Mouse (Mus musculus) forebrain, embryonic 15.5 days (tissue): ENCODE results near the gene Brca1. TPM values are rescaled to one million over a fixed set of nuclear protein-coding genes. Genes with fewer than 3 reads are reported as not detected.
"Not testable (repeated sequence)": the region's sequence is repeated elsewhere in the genome, so short reads cannot be mapped to it uniquely, and the experiment has no call there.

Experiments used
- ATAC-seq: fragments of 200-750 bp; cut with Nextera tagmentation; replicated peaks from 2 replicates; pipeline ENCODE4 v1.8.0; 2017; ENCODE audit warnings: mild to moderate bottlenecking, moderate TSS enrichment, moderate library complexity
- H3K27ac ChIP-seq: fragments of 300-500 bp; sonication (generic); replicated peaks from 2 replicates; pipeline ENCODE4 v1.5.1; 2015; ENCODE audit warnings: mild to moderate bottlenecking, inconsistent platforms
- H3K27me3 ChIP-seq: fragments of 300-500 bp; sonication (generic); 2 replicates; pipeline ENCODE4 v1.6.1; 2015; ENCODE audit warnings: inconsistent platforms
- H3K36me3 ChIP-seq: fragments of 300-500 bp; sonication (generic); 2 replicates; pipeline ENCODE4 v1.6.1; 2015; ENCODE audit warnings: mild to moderate bottlenecking, inconsistent platforms
- H3K4me1 ChIP-seq: fragments of 300-500 bp; sonication (generic); 2 replicates; pipeline ENCODE4 v1.6.1; 2015; ENCODE audit warnings: inconsistent platforms
- H3K4me2 ChIP-seq: fragments of 300-500 bp; sonication (generic); replicated peaks from 2 replicates; pipeline ENCODE4 v1.6.1; 2015; ENCODE audit warnings: mild to moderate bottlenecking, inconsistent platforms
- H3K4me3 ChIP-seq: fragments of 300-500 bp; sonication (generic); 2 replicates; pipeline ENCODE4 v1.5.1; 2015; ENCODE audit warnings: mild to moderate bottlenecking, inconsistent platforms
- H3K9ac ChIP-seq: fragments of 300-500 bp; sonication (generic); replicated peaks from 2 replicates; pipeline ENCODE4 v1.6.1; 2015; ENCODE audit warnings: mild to moderate bottlenecking, inconsistent platforms
- H3K9me3 ChIP-seq: fragments of 300-500 bp; sonication (generic); 2 replicates; pipeline ENCODE4 v1.6.1; 2016; ENCODE audit warnings: inconsistent platforms
- WGBS: fragments of 180-500 bp; shearing (Covaris S2); methylation state at CpG from one replicate; pipeline ENCODE4 v1.1.7; 2015; ENCODE audit warnings: mixed read lengths; 5-methylcytosine and 5-hydroxymethylcytosine counted together
- polyA plus RNA-seq: library from polyadenylated mRNA; unstranded; fragments of >200 nt; fragmentation: Nextera tagmentation; extraction: Ambion mirVana; gene quantifications from 2 replicates; pipeline ENCODE4 v1.2.1, GENCODE M21; 2015

Gene Brca1
- polyA plus RNA-seq, result 5.6 and 7.1 TPM in 2 replicates

DNA sequence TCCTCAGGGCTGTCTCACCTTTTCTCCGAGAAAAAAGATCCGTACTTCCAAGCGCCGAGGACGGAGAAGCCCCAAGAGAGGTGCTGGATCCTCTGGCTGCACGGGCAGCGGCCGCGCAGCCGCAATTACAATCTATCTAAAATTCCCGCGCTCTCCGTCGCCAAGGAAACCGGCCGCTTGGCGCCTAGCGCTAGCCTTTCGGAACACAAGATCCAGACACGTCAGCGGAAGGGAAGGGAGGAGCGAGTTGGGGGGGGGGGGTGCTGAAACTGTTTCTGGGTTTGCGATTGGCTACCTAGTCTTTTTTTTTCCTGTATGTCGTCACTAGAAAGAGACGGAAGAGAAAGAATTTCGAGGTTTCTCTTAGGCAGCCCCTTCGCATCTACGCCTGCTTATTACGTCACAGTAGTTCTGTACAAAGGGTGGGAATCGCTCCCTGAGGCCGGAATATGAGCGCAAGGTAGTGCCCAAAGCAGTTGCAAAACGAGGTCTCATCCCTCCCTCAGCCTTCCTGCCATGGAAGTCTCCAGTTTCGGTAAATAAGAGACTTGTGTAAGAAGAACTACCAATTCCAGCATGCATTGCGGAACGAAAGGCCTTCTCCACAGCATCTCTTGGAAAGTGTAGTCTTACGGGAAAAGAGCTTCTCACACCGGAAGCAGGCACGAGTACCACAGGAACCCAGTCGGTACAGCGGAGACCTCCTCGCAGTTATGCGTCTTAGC, at the start of gene Brca1, which contains the start of gene Nbr1:
TSS of gene Brca1 (minus strand) at position 205 of the 725 bp plus-strand sequence.
TSS of gene Nbr1 (plus strand) at position 399 of the 725 bp plus-strand sequence.
- WGBS, result under 1% methylated on average over 43 of the region's 43 CpGs
- Histone ChIP-seq H3K36me3 (0 out of 2 replicates have a peak, but pooled peaks cover 4% of the 10 kb centered on the region), H3K4me2 (peak within 1 kb of the TSS; percentile 65), H3K27ac (peak within 1 kb of the TSS; percentile 98), H3K27me3 (no peaks in the 10 kb centered on the region), H3K9me3 (no peaks in the 10 kb centered on the region), H3K9ac (peak within 1 kb of the TSS; percentile 73), H3K4me3 (peak within 1 kb of the TSS; percentile 84), H3K4me1 (peaks cover 41% of the 10 kb centered on the region)
- peak; percentile 81 for ATAC-seq

DNA sequence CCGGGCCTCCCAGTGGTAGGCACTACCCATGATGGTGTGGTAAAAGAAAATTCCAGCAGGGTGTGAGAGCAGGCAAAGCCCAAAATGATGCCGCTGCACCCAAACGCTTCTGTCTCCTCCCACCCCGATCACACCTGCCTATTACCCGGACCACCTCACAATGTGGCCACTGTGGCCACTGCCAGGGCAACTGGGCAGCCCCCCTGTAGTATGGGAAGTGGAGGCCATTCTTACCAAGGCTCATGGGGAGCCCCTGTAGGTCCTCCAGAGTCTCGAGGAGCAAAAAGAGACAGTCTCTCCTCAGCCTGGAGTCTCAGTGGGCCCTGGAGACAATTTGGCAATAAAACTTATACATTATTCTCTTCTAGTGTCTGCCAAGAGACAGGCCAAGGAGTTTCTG, 47.4 kb upstream of the Brca1 start, which contains the start of gene Gm11634:
TSS of gene Gm11634 (minus strand) at position 101 of the 400 bp plus-strand sequence.
- no peak for ATAC-seq
- Histone ChIP-seq H3K4me1 (peaks cover 1% of the 10 kb centered on the region; the same call in 1 of the 2 replicates), H3K4me3 (no peak within 1 kb of the TSS), H3K36me3 (no peaks in the 10 kb centered on the region), H3K27ac (no peak within 1 kb of the TSS), H3K9me3 (no peaks in the 10 kb centered on the region), H3K4me2 (no peak within 1 kb of the TSS), H3K27me3 (no peaks in the 10 kb centered on the region), H3K9ac (no peak within 1 kb of the TSS)
- WGBS, result 80% methylated on average over 6 of the region's 6 CpGs

DNA sequence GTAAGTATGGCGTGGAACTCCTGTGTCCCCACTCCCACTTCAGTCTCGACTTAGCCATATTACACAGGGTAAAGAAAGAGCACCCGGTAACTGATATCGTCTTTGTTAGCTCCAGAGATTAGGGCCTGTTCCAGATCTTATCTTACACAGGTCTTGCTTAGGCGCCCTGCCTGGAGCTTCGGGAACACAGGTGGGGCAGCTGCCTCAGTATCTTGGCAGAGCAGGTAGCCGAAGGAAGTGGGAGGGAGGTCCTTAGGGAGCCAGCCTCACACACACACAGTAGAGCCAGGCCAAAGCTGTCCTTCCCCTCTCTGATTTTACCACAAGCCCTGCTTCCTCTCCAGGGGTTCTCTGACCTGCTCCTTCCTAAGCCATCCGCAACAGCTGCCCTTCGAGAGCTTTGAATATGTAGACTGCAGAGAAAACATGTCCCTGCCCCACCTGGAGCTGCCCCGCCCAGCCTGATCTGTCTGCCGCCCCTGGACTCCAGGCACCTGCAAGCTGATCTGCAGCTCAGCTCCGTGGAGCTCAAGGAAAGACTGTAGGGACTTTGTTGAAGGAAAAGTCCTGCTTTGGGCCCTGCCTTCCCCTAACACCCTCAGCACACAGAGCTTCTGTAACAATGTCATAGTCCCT, 38.4 kb upstream of the Brca1 start:
- H3K36me3 ChIP-seq, result peaks cover 4% of the 10 kb centered on the region; the same call in 1 of the 2 replicates
- no peak overlapping the region for H3K9ac ChIP-seq
- no peaks in the 10 kb centered on the region for H3K27me3 ChIP-seq
- 77% methylated on average over 12 of the region's 12 CpGs for WGBS
- H3K27ac ChIP-seq, result no peak overlapping the region
- no peaks in the 10 kb centered on the region for H3K9me3 ChIP-seq
- no peak overlapping the region for H3K4me2 ChIP-seq
- no peak overlapping the region for H3K4me3 ChIP-seq
- no peak for ATAC-seq
- no peaks in the 10 kb centered on the region for H3K4me1 ChIP-seq

DNA sequence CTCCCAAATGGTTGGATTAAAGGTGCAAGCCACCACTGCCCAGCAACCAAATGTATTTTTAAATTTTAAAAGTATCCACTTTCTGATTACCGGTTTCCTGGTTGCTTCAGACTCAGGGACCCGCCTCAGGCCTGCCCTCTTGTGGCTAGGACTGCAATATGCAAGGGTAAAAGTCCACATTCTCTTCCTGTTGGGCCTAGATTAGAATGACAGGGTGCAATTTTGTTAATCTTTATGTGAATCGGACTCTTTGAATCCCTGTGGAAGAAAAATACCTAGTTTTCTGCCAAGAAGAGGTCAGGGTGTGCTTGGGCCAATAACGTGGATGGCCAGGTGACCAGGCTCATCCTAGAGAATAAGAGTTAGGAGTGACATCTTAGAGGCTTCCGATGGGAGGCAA, 37.7 kb upstream of the Brca1 start:
- H3K4me2 ChIP-seq, result no peak overlapping the region
- H3K27me3 ChIP-seq, result no peaks in the 10 kb centered on the region
- H3K9me3 ChIP-seq, result no peaks in the 10 kb centered on the region
- no peak overlapping the region for H3K9ac ChIP-seq
- no peak overlapping the region for H3K27ac ChIP-seq
- WGBS, result 29% methylated on average over 5 of the region's 5 CpGs
- peaks cover 4% of the 10 kb centered on the region; the same call in 1 of the 2 replicates for H3K36me3 ChIP-seq
- H3K4me1 ChIP-seq, result no peaks in the 10 kb centered on the region
- H3K4me3 ChIP-seq, result no peak overlapping the region
- ATAC-seq, result no peak

DNA sequence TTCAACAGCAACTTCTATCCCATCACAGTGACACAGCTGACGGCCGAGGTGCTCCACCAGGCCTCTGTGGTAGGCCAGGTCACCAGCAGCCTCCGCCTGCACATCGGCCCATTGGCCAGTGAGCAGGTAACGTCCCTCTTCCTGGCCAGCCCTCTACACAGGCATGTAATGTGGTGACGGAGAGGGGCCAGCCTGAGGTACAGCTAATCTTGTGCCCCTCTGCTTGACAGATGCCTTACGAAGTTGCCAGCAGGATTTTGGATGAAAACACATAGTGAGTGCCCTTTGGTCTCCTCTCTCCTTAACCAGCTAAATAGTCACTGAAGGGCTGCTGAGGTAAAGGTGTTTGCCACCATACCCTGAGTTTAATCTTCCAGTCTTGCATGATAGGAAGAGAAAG, 37.1 kb upstream of the Brca1 start:
- no peaks in the 10 kb centered on the region for H3K4me1 ChIP-seq
- peaks cover 4% of the 10 kb centered on the region; the same call in 1 of the 2 replicates for H3K36me3 ChIP-seq
- H3K27me3 ChIP-seq, result no peaks in the 10 kb centered on the region
- 89% methylated on average over 7 of the region's 7 CpGs for WGBS
- no peak overlapping the region for H3K4me2 ChIP-seq
- H3K27ac ChIP-seq, result no peak overlapping the region
- no peaks in the 10 kb centered on the region for H3K9me3 ChIP-seq
- no peak overlapping the region for H3K9ac ChIP-seq
- no peak overlapping the region for H3K4me3 ChIP-seq
- no peak for ATAC-seq

DNA sequence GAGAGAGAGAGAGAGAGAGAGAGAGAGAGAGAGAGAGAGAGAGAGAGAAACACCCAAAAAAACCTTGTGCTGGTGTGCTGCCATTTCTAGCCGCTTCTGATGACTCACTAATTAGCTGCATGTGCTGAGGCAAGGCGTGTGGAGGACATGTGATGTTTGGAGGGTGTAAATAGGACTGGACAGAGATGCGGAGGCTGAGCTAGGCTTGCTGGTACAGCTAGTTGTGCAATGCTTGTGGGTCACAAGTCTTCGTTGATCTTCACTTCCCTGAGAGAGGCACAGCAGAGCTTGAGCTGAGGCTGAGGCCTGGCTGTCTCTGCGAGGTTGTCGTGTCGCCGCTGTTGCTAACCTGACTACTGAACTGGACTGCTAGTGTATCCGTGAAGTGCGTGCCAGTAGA, 35.9 kb upstream of the Brca1 start:
- H3K4me2 ChIP-seq, result no peak overlapping the region
- H3K36me3 ChIP-seq, result peaks cover 4% of the 10 kb centered on the region; the same call in 1 of the 2 replicates
- no peaks in the 10 kb centered on the region for H3K27me3 ChIP-seq
- no peak overlapping the region for H3K27ac ChIP-seq
- no peaks in the 10 kb centered on the region for H3K4me1 ChIP-seq
- H3K4me3 ChIP-seq, result no peak overlapping the region
- H3K9me3 ChIP-seq, result no peaks in the 10 kb centered on the region
- no peak for ATAC-seq
- no peak overlapping the region for H3K9ac ChIP-seq
- WGBS, result 89% methylated on average over 10 of the region's 10 CpGs

DNA sequence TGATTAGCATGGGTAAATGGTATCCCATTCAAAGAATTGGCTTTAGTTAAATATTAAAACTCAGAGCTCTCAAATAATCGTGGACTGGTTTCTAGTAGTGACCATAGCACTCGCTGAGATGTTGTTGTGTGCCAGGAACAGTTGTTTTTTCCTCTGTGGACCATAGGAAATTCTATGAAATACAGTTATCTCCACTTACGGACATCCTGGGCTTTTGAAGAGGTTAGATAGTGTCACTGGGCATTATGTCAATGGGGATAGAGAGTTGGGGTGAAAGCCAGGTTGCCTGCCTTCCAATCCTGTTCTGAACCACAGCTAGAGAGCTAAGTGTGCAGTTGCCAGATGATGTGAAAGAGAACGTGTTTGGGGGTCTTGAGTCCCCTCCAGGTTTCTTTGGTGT, 34.0 kb upstream of the Brca1 start:
- H3K9ac ChIP-seq, result no peak overlapping the region
- ATAC-seq, result no peak
- H3K36me3 ChIP-seq, result peaks cover 6% of the 10 kb centered on the region
- no peaks in the 10 kb centered on the region for H3K9me3 ChIP-seq
- WGBS, result 82% methylated on average over 4 of the region's 4 CpGs
- H3K4me1 ChIP-seq, result peaks cover 7% of the 10 kb centered on the region; the same call in 1 of the 2 replicates
- no peak overlapping the region for H3K4me3 ChIP-seq
- H3K4me2 ChIP-seq, result no peak overlapping the region
- H3K27me3 ChIP-seq, result no peaks in the 10 kb centered on the region
- no peak overlapping the region for H3K27ac ChIP-seq

DNA sequence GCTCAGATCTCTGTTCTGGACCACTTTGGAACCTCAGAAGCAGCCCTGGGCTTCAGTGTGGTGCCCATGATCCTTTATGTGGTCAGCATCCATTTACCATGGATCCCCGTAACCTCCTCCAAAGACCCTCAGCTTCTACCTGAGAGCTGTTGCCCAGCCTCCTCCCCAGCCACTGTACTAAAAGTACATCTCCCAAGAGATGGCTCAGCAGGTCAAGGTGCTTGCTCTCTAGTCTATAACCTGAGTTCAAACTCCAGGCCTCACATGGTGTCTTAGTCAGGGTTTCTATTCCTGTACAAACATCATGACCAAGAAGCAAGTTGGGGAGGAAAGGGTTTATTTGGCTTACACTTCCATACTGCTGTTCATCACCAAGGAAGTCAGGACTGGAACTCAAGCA, 33.3 kb upstream of the Brca1 start:
- not testable (repeated sequence) for ATAC-seq, H3K9ac ChIP-seq, H3K4me1 ChIP-seq, H3K27me3 ChIP-seq, H3K9me3 ChIP-seq, H3K27ac ChIP-seq, H3K4me3 ChIP-seq, H3K4me2 ChIP-seq
- 97% methylated on average over 1 of the region's 1 CpGs for WGBS
- peaks cover 13% of the 10 kb centered on the region for H3K36me3 ChIP-seq

DNA sequence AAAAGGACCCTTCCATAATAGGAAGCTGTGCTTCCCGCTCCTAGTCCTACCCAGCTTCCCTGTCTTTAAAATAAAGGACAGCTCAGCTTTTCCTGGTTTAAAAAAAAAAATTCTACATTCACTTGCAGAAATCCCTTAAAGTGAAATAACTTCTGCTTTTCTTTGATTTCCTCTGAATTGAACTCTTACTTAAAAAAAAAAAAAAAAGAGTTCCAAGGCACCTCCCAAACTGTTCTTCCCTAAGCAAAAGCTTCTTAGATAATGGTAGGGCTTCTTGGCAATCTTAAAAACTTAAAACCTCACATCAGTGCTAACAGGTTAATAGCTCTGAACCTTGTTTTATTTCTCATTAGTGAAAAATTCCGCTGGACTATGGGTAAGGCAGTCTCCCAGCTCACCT, 31.4 kb upstream of the Brca1 start:
- H3K9ac ChIP-seq, result no peak overlapping the region
- H3K27me3 ChIP-seq, result no peaks in the 10 kb centered on the region
- H3K4me2 ChIP-seq, result no peak overlapping the region
- no peaks in the 10 kb centered on the region for H3K9me3 ChIP-seq
- H3K4me3 ChIP-seq, result no peak overlapping the region
- peaks cover 31% of the 10 kb centered on the region for H3K36me3 ChIP-seq
- no peak for ATAC-seq
- 93% methylated on average over 2 of the region's 2 CpGs for WGBS
- peaks cover 7% of the 10 kb centered on the region; the same call in 1 of the 2 replicates for H3K4me1 ChIP-seq
- no peak overlapping the region for H3K27ac ChIP-seq

DNA sequence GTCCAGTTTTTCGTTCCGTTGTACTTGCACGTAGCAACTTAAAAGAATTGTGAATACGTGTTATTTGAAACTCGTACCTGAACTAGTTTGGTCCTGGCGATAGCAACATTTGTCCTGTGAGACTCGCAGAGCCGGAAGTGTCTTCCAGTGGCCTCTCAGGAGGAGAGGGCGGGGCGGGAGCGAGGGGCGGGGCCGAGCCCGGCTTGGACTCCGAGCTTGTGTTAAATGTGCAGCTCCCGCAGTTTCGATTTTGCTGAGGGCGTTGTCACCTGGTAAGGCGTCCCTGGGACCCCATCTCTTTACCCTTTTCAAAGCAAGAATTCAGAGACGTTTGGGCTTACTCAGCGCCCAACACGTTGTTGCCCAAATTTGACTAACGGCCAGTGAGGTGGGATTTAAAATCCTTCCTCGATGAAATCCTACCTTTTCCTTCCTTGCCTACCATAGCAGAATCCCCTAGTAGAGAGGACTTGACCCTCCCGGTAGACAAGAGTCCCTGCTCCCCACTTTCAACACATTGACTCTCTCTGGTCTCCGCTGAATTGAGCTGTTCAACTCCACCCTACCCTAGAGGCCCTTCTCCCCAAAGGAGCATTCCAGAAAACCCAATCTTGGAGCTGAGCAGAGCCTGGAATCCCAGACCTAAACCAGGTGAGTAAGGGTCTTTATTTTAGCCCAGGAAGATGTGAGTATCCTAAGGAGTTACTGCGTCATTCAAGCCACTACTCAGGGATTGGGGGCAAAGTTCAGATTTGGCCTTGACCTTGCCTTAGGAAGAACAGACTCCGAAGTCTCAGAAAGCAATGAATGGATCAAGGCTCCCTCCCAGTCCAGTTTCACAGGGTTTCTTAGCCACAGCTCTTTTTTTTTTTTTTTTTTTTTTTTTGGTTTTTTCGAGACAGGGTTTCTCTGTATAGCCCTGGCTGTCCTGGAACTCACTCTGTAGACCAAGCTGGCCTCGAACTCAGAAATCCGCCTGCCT, 30.6 kb upstream of the Brca1 start, which contains the start of gene Tmem106a:
TSS of gene Tmem106a (plus strand) at position 189 of the 982 bp plus-strand sequence.
- no peaks in the 10 kb centered on the region for H3K27me3 ChIP-seq
- ATAC-seq, result no peak
- H3K4me2 ChIP-seq, result peak within 1 kb of the TSS; percentile 38
- peaks cover 7% of the 10 kb centered on the region; the same call in 1 of the 2 replicates for H3K4me1 ChIP-seq
- H3K36me3 ChIP-seq, result peaks cover 40% of the 10 kb centered on the region
- no peaks in the 10 kb centered on the region for H3K9me3 ChIP-seq
- H3K9ac ChIP-seq, result no peak within 1 kb of the TSS; the same call in 1 of the 2 replicates
- WGBS, result 19% methylated on average over 30 of the region's 31 CpGs
- peak within 1 kb of the TSS; percentile 13 for H3K4me3 ChIP-seq
- no peak within 1 kb of the TSS for H3K27ac ChIP-seq

DNA sequence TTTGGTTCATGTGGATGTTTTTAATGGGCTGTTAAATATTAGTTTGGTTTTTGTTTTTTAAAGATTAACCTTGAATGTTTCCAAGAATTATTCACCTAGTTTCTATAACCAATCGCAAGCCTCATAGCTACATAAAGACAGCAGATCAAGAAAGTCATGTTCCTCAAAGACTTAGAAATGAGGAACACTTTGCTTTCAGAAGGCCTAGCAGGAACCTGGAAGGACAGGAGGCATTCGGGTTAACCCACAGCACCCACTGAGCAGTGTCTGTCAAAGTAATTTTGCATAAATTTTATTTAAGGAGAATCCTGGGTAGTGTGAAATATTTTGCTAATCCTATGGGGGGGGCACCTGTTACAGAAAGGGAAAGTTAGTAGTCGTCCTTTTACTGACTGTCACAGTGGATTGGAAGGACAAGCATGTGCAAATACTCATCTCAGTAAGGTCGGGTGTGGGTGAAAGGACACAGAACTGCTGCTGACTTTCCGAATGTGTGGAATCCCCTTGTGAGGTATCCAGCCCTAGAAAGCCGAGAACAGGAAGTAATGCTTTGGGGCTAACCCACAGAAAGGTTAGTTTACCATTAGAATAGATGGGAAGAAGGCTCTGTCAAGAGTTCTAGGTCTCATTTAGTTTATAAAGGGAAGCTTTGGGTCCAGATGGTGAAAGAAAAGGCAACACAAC, 29.5 kb upstream of the Brca1 start:
- WGBS, result 83% methylated on average over 6 of the region's 6 CpGs
- peaks cover 47% of the 10 kb centered on the region for H3K36me3 ChIP-seq

More for the DNA sequence above, 29.5 kb upstream of the Brca1 start:
- Histone ChIP-seq H3K27ac (no peak overlapping the region), H3K9ac (no peak overlapping the region), H3K4me1 (peaks cover 7% of the 10 kb centered on the region; the same call in 1 of the 2 replicates), H3K4me3 (no peak overlapping the region), H3K4me2 (no peak overlapping the region), H3K9me3 (no peaks in the 10 kb centered on the region), H3K27me3 (no peaks in the 10 kb centered on the region)
- ATAC-seq, result no peak
